Mouse (Mus musculus) heart, embryonic 16.5 days (tissue): ENCODE data around the gene Klhl11. TPM values are rescaled to one million over a fixed set of nuclear protein-coding genes. Genes with fewer than 3 reads are reported as not detected.
A peak's percentile ranks its signal among the peaks of the same experiment; 100 is the strongest.

Source experiments
- ATAC-seq: fragments of 200-750 bp; cut with Nextera tagmentation; replicated peaks from 2 replicates; pipeline ENCODE4 v1.8.0; 2017; ENCODE audit warnings: moderate number of reproducible peaks; ENCODE audit not compliant: insufficient read depth, low FRiP score; ENCODE audit errors: extremely low read depth
- H3K27ac ChIP-seq: fragments of 300-500 bp; sonication (generic); 2 replicates; pipeline ENCODE4 v1.5.1; 2014; ENCODE audit warnings: mild to moderate bottlenecking, low read length, control low read depth, moderate library complexity
- H3K27me3 ChIP-seq: fragments of 300-500 bp; sonication (generic); 2 replicates; pipeline ENCODE4 v1.6.1; 2014; ENCODE audit warnings: low read length, mixed read lengths; ENCODE audit not compliant: control insufficient read depth, insufficient read depth
- H3K36me3 ChIP-seq: fragments of 300-500 bp; sonication (generic); 2 replicates; pipeline ENCODE4 v1.6.1; 2014; ENCODE audit not compliant: control insufficient read depth, insufficient read depth
- H3K4me1 ChIP-seq: fragments of 300-500 bp; sonication (generic); 2 replicates; pipeline ENCODE4 v1.6.1; 2014; ENCODE audit warnings: low read length, mixed read lengths; ENCODE audit not compliant: control insufficient read depth, insufficient read depth
- H3K4me2 ChIP-seq: fragments of 300-500 bp; sonication (generic); 2 replicates; pipeline ENCODE4 v1.6.1; 2014; ENCODE audit warnings: low read depth, mild to moderate bottlenecking, control low read depth, low read length
- H3K4me3 ChIP-seq: fragments of 300-500 bp; sonication (generic); 2 replicates; pipeline ENCODE4 v1.5.1; 2014; ENCODE audit warnings: mild to moderate bottlenecking, control low read depth, low read length
- H3K9ac ChIP-seq: fragments of 300-500 bp; sonication (generic); 2 replicates; pipeline ENCODE4 v1.6.1; 2014; ENCODE audit warnings: low read length, control low read depth
- H3K9me3 ChIP-seq: fragments of 300-500 bp; sonication (generic); replicated peaks from 2 replicates; pipeline ENCODE4 v1.6.1; 2016; ENCODE audit warnings: low read length; ENCODE audit not compliant: control insufficient read depth
- WGBS: fragments of 180-500 bp; shearing (Covaris S2); extraction: QIAGEN DNeasy Blood & Tissue Kit; methylation state at CpG from one replicate; pipeline ENCODE4 v1.1.7; 2014; 5-methylcytosine and 5-hydroxymethylcytosine counted together
- polyA plus RNA-seq: library from polyadenylated mRNA; unstranded; fragments of >200 nt; fragmentation: Nextera tagmentation; extraction: Ambion mirVana; gene quantifications from 2 replicates; pipeline ENCODE4 v1.2.1, GENCODE M21; 2015

Gene Klhl11
- polyA plus RNA-seq = 8.7 and 9.5 TPM in 2 replicates

DNA sequence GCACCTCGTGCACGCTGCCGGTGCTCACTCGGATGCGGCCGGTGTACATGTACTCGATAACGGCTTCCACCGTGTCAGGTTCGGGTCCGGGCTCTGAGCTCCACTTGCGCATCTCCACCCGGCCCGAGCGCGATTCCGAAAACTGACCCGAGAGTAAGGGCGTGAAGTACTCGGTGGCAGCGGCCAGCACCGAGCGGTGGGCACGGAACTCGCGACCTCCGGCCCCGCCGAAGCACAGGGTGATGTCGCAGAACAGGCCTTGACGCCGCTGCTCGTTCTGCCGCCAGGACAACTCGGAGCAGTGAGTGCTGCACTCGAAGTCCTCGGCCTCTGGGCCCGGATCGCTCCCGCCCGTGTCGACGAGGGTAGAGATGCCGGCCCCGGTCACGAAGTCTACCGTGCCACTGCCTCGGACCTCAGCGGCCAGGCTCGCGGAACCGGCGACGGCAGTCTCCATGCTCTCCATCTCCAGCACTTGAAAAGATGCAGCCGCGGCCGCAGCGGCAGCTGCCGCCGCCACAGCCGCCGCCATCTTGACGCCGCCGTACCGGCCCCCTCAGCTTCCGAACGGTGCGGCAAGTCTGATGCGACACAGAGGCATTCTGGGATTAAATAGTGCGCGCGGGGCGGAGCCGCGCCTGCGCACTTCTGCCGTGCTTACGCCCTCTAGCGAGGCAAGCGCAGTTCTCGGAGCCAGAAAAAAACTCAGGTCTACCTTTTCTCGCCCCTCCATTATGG, at the start of gene Klhl11:
Klhl11 (minus strand) TSS at position 545 of the 738 bp plus-strand sequence.
- Histone ChIP-seq H3K4me3 (peak within 1 kb of the TSS; percentile 76), H3K36me3 (peaks cover 11% of the 10 kb centered on the region), H3K9me3 (no peaks in the 10 kb centered on the region), H3K27ac (peak within 1 kb of the TSS; percentile 64), H3K27me3 (no peaks in the 10 kb centered on the region), H3K9ac (peak within 1 kb of the TSS; percentile 93), H3K4me2 (peak within 1 kb of the TSS; percentile 96), H3K4me1 (peaks cover 16% of the 10 kb centered on the region)
- ATAC-seq = peak; percentile 95
- under 1% methylated on average over 83 of the region's 83 CpGs for WGBS

DNA sequence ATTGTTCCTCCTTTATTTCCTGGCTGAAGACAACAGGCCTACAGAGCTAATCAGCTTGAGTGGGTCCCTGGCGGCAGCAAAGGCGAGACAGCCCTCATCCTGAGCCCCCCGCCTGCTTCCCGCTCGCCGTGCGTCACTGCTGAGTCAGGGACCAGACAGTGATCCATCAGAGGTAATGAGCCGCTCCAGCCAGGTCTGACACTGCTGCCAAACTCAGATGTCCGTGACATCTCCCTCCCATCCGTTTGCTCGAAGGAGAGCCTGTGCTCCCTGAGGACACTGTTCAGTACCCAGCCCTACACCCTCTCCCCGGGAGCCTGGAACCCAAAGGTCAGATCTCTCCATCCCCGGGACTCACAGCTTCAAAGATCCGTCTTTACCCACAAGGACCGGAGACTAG, 48.3 kb upstream of the Klhl11 start:
- Histone ChIP-seq H3K4me2 (no peak overlapping the region), H3K36me3 (peaks cover 53% of the 10 kb centered on the region), H3K4me1 (peaks cover 16% of the 10 kb centered on the region), H3K9ac (no peak overlapping the region), H3K4me3 (no peak overlapping the region), H3K9me3 (no peaks in the 10 kb centered on the region), H3K27me3 (no peaks in the 10 kb centered on the region), H3K27ac (no peak overlapping the region)
- 80% methylated on average over 15 of the region's 15 CpGs for WGBS
- ATAC-seq = no peak

GRCm38 (mm10) chr11:100519188-100519587, 46.6 kb upstream of the Klhl11 start:
- Histone ChIP-seq H3K9me3 (no peaks in the 10 kb centered on the region), H3K4me2 (no peak overlapping the region), H3K4me1 (peaks cover under 1% of the 10 kb centered on the region; the same call in 1 of the 2 replicates), H3K27me3 (no peaks in the 10 kb centered on the region), H3K4me3 (no peak overlapping the region), H3K27ac (no peak overlapping the region), H3K9ac (no peak overlapping the region), H3K36me3 (peaks cover 70% of the 10 kb centered on the region)
- WGBS = 82% methylated on average over 7 of the region's 7 CpGs
- no peak for ATAC-seq

DNA sequence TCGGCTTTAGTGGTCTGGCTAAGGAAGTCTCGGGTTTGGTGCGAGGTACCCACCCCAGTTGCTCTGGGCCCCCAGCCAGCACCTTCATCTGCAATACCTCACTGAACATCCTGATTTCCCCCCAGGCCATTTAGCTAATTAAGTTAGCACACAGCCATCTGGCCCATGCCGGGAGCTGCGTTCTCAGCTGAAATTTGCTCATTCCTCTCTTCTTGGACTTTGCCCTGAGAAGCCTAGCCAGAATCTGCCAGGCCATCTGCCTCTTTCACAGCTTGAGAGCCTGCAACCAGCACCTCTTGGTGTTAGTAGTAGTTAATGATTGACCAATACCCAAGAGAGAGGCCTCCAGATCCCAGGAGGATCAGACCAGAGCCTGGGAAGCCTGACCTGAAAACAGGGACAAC, 45.6 kb upstream of the Klhl11 start:
- H3K36me3 ChIP-seq = peaks cover 72% of the 10 kb centered on the region
- H3K4me1 ChIP-seq = no peaks in the 10 kb centered on the region
- WGBS = 76% methylated on average over 5 of the region's 5 CpGs
- no peaks in the 10 kb centered on the region for H3K9me3 ChIP-seq
- H3K4me3 ChIP-seq = no peak overlapping the region
- no peak overlapping the region for H3K27ac ChIP-seq
- no peak overlapping the region for H3K4me2 ChIP-seq
- ATAC-seq = no peak
- no peaks in the 10 kb centered on the region for H3K27me3 ChIP-seq
- no peak overlapping the region for H3K9ac ChIP-seq

DNA sequence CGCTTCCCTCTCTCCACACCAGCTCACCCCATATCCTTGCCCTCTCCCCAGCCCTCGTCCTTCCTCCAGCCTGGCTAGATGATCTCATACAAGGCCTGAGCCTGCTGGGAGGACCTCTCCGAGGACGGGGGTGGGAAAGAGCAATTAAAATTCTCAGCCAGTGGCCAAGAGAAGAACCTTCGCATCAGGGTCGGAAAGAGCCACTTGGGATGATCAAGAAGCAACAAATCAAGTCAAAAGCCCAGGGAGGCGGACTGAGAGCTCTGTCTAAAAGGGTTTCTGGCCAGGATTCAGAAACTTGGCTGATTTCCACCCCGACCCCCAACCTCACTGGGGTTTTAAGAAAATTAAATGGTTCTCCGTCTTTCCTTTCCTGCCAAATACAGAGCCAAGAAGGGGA, 43.8 kb upstream of the Klhl11 start:
- H3K36me3 ChIP-seq = peaks cover 65% of the 10 kb centered on the region
- no peak for ATAC-seq
- no peak overlapping the region for H3K27ac ChIP-seq
- no peaks in the 10 kb centered on the region for H3K27me3 ChIP-seq
- no peaks in the 10 kb centered on the region for H3K9me3 ChIP-seq
- H3K4me1 ChIP-seq = no peaks in the 10 kb centered on the region
- no peak overlapping the region for H3K9ac ChIP-seq
- no peak overlapping the region for H3K4me2 ChIP-seq
- H3K4me3 ChIP-seq = no peak overlapping the region
- WGBS = 70% methylated on average over 9 of the region's 9 CpGs

DNA sequence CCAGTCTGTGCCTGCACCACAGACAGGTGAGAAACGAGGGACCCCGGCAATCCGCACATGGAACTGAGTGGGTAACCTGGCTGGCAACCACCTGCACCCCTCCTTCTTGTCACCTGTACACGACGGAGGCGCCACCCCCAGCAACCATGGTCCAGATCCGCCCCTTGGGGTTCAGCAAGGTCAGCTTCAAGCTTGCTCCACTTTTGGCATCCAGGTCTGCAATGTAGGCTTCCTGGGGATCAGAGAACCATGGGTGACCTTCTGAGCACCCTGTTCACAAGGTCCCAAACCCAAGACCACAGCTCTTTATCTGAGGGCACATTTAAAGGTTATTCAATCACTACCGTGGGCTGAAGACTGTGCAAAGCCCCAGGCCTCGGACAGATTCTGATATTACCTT, 43.2 kb upstream of the Klhl11 start:
- 84% methylated on average over 9 of the region's 9 CpGs for WGBS
- no peak for ATAC-seq

DNA sequence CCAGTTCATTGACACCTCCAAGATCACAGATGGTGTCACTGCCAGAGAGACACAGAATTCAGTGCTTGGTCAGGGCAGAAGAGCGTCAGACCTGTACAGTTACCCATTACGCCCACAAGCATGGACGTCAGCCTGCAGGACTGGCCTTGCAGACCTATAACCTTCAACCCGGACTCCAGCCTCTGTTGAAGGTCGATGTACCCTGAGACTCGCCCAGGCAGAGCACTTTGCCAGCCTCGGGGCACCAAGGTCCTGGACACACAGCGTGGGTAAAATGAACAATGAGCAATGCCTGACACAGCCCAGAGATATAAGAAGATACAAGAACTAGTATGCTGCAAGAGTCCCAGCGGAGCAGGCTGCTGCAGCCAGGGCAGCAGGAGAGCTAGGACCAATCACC, 42.5 kb upstream of the Klhl11 start:
- Histone ChIP-seq H3K27me3 (no peaks in the 10 kb centered on the region), H3K36me3 (peaks cover 65% of the 10 kb centered on the region), H3K4me2 (no peak overlapping the region), H3K4me3 (no peak overlapping the region), H3K9me3 (no peaks in the 10 kb centered on the region), H3K4me1 (no peaks in the 10 kb centered on the region), H3K9ac (no peak overlapping the region), H3K27ac (no peak overlapping the region)
- ATAC-seq = no peak
- WGBS = 90% methylated on average over 9 of the region's 9 CpGs

More for the DNA sequence above, 43.2 kb upstream of the Klhl11 start:
- no peak overlapping the region for H3K4me2 ChIP-seq
- peaks cover 66% of the 10 kb centered on the region for H3K36me3 ChIP-seq
- no peaks in the 10 kb centered on the region for H3K9me3 ChIP-seq
- H3K9ac ChIP-seq = no peak overlapping the region
- H3K27me3 ChIP-seq = no peaks in the 10 kb centered on the region
- H3K4me1 ChIP-seq = no peaks in the 10 kb centered on the region
- H3K4me3 ChIP-seq = no peak overlapping the region
- no peak overlapping the region for H3K27ac ChIP-seq

DNA sequence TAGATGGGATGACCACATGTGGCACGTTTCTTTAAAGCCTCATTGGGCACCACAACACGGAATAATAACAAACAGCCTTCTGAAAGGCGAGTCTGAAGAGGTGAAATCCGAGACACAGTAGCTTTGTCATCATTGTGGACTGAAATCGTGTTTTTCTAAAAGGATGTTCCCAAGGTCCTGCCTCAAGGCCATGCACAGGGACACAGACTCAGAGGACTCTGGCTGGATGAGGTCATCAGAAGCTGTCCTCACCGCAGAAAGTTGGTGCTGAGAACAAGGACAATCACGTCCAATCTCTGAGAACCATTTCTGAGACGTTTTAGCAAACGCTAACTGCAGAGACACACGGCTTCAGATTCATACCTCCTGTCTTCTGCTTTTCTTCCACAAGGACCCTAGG, 41.2 kb upstream of the Klhl11 start:
- no peak overlapping the region for H3K9ac ChIP-seq
- no peak overlapping the region for H3K27ac ChIP-seq
- no peak for ATAC-seq
- no peak overlapping the region for H3K4me3 ChIP-seq
- H3K36me3 ChIP-seq = peaks cover 59% of the 10 kb centered on the region
- H3K4me1 ChIP-seq = no peaks in the 10 kb centered on the region
- no peak overlapping the region for H3K4me2 ChIP-seq
- WGBS = 85% methylated on average over 10 of the region's 10 CpGs
- no peaks in the 10 kb centered on the region for H3K27me3 ChIP-seq
- no peaks in the 10 kb centered on the region for H3K9me3 ChIP-seq

GRCm38 (mm10) chr11:100512384-100512783, 39.8 kb upstream of the Klhl11 start:
- Histone ChIP-seq H3K27ac (no peak overlapping the region), H3K27me3 (no peaks in the 10 kb centered on the region), H3K9ac (no peak overlapping the region), H3K4me1 (no peaks in the 10 kb centered on the region), H3K36me3 (peaks cover 58% of the 10 kb centered on the region), H3K4me3 (no peak overlapping the region), H3K9me3 (no peaks in the 10 kb centered on the region), H3K4me2 (no peak overlapping the region)
- ATAC-seq = no peak
- 77% methylated on average over 1 of the region's 1 CpGs for WGBS
